Mouse (Mus musculus) forebrain, embryonic 12.5 days (tissue): ENCODE data around the gene Vmn2r55. TPM values are rescaled to one million over a fixed set of nuclear protein-coding genes. Genes with fewer than 3 reads are reported as not detected.
"Not testable (repeated sequence)": the region's sequence is repeated elsewhere in the genome, so short reads cannot be mapped to it uniquely, and the experiment has no call there.

ENCODE experiments used
- ATAC-seq: fragments of 200-750 bp; cut with Nextera tagmentation; 2 replicates; pipeline ENCODE4 v1.8.0; 2017; ENCODE audit warnings: moderate TSS enrichment; ENCODE audit not compliant: low FRiP score
- H3K27ac ChIP-seq: fragments of 300-500 bp; sonication (generic); 2 replicates; pipeline ENCODE4 v1.5.1; 2016; ENCODE audit warnings: mild to moderate bottlenecking
- H3K27me3 ChIP-seq: fragments of 300-500 bp; sonication (generic); 2 replicates; pipeline ENCODE4 v1.6.1; 2016; ENCODE audit warnings: mild to moderate bottlenecking
- H3K36me3 ChIP-seq: fragments of 300-500 bp; sonication (generic); replicated peaks from 2 replicates; pipeline ENCODE4 v1.6.1; 2016; ENCODE audit warnings: mild to moderate bottlenecking
- H3K4me1 ChIP-seq: fragments of 300-500 bp; sonication (generic); 2 replicates; pipeline ENCODE4 v1.6.1; 2016
- H3K4me2 ChIP-seq: fragments of 300-500 bp; sonication (generic); 2 replicates; pipeline ENCODE4 v1.6.1; 2016; ENCODE audit warnings: mild to moderate bottlenecking, moderate library complexity
- H3K4me3 ChIP-seq: fragments of 300-500 bp; sonication (generic); replicated peaks from 2 replicates; pipeline ENCODE4 v1.5.1; 2016; ENCODE audit warnings: mild to moderate bottlenecking
- H3K9ac ChIP-seq: fragments of 300-500 bp; sonication (generic); 2 replicates; pipeline ENCODE4 v1.6.1; 2016; ENCODE audit warnings: mild to moderate bottlenecking
- H3K9me3 ChIP-seq: fragments of 300-500 bp; sonication (generic); 2 replicates; pipeline ENCODE4 v1.6.1; 2016
- WGBS: fragments of 180-500 bp; shearing (Covaris S2); methylation state at CpG from one replicate; pipeline ENCODE4 v1.1.7; 2016; 5-methylcytosine and 5-hydroxymethylcytosine counted together
- polyA plus RNA-seq: library from polyadenylated mRNA; unstranded; fragments of >200 nt; fragmentation: Nextera tagmentation; extraction: Ambion mirVana; gene quantifications from 2 replicates; pipeline ENCODE4 v1.2.1, GENCODE M21; 2016

Vmn2r55 gene
- not detected in 2 replicates for polyA plus RNA-seq

DNA sequence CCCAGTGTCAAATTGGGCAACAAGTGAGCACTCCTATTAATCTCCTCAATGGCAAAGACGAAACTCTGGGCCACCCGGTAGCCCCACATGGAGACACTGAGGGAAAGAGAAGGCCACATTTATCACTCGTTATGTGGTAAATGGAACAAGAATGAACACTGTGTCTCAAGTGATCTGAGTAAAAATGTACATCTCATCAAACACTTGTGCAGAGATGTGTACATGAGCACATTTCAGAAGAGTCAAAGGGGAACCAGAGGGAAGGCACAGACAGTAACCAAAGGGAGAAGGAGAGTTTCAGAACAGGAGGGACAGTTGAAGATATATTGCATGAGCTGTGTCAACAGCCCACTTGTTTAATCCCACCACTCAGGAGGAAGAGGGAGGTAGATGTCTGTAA, at the start of gene Vmn2r55:
Gene Vmn2r55, minus strand, starts transcription at position 101 of the 400 bp plus-strand sequence.
- H3K36me3 ChIP-seq, H3K4me1 ChIP-seq, ATAC-seq, H3K27ac ChIP-seq, H3K4me3 ChIP-seq, H3K4me2 ChIP-seq, H3K9me3 ChIP-seq, H3K27me3 ChIP-seq, H3K9ac ChIP-seq: not testable (repeated sequence)
- WGBS = 94% methylated on average over 3 of the region's 3 CpGs

DNA sequence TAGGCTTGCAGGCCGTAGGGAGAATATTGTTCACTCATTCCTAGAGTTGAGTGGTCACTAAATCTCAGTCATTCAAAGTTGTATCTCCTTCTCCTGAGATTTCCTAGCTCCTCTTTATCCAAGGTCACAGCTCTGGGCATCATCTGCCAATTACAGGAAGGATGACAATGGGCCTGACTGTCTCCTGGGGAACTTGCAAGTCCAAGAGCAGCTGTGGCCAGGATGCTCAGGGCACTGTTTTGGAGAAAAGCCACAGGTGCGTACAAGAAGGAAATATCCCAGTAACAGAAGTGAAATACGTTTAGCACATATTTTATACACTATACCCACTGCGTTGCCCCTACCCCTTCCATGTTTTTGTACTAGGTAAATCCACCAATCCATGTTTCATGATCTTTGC, 44.6 kb downstream of the Vmn2r55 start, which contains the start of gene Vmn2r54:
Gene Vmn2r54, minus strand, starts transcription at position 101 of the 400 bp plus-strand sequence.
- H3K36me3 ChIP-seq, H3K4me2 ChIP-seq, H3K9me3 ChIP-seq, ATAC-seq, H3K4me1 ChIP-seq, H3K4me3 ChIP-seq, H3K27ac ChIP-seq, H3K27me3 ChIP-seq, H3K9ac ChIP-seq: not testable (repeated sequence)
- WGBS = 84% methylated on average over 3 of the region's 4 CpGs

DNA sequence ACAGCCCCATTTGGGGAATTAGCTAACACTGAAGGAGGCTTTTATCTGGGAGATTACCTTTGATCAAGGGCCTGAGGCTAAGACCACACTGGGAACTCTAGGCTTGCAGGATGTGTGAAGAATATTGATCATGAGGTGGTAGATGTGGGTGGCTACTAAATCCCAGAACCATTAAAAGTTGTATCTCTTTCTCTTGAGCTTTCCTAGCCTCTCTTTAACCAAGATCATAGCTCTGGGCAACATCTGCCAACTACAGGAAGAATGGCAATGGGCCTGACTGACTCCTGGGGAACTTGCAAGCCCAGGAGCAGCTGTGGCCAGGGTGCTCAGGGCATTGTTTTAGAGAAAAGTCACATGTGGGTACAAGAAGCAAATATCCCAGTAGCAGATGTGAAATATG, 76.1 kb downstream of the Vmn2r55 start, which contains the start of gene Vmn2r53:
Gene Vmn2r53, minus strand, starts transcription at position 101 of the 400 bp plus-strand sequence.
- peaks cover 28% of the 10 kb centered on the region for H3K9me3 ChIP-seq
- ATAC-seq = no peak
- H3K36me3 ChIP-seq = no peaks in the 10 kb centered on the region
- no peak within 1 kb of the TSS for H3K4me2 ChIP-seq
- H3K4me1 ChIP-seq = no peaks in the 10 kb centered on the region
- no peak within 1 kb of the TSS for H3K9ac ChIP-seq
- H3K27ac ChIP-seq = no peak within 1 kb of the TSS
- H3K27me3 ChIP-seq = no peaks in the 10 kb centered on the region
- no peak within 1 kb of the TSS for H3K4me3 ChIP-seq

Other genes with a start within 250 kb of the Vmn2r55 start
- 54.7 TPM in 2 replicates for gene Zfp606, start 206.7 kb downstream of the Vmn2r55 start, polyA plus RNA-seq
- not detected in 2 replicates for gene 2900092C05Rik, start 172.5 kb downstream of the Vmn2r55 start, polyA plus RNA-seq
- gene Vmn2r53, start 76.2 kb downstream of the Vmn2r55 start, polyA plus RNA-seq = 0.01 TPM in 1 of 2 replicates, not detected in the other
- gene Vmn2r54, start 44.7 kb downstream of the Vmn2r55 start, polyA plus RNA-seq = not detected in 2 replicates
- not detected in 2 replicates for gene Vmn2r56, start 50.0 kb upstream of the Vmn2r55 start, polyA plus RNA-seq
- 13.6 and 15.2 TPM in 2 replicates for gene Zscan18, start 118.6 kb upstream of the Vmn2r55 start, polyA plus RNA-seq
- 25.4 and 28.2 TPM in 2 replicates for gene Zfp329, start 133.9 kb upstream of the Vmn2r55 start, polyA plus RNA-seq
- 32.4 and 34.5 TPM in 2 replicates for gene Zfp110, start 149.8 kb upstream of the Vmn2r55 start, polyA plus RNA-seq
- gene Zfp128, start 196.2 kb upstream of the Vmn2r55 start, polyA plus RNA-seq = 6.0 and 6.2 TPM in 2 replicates
- 13.8 and 15.8 TPM in 2 replicates for gene Zscan22, start 212.8 kb upstream of the Vmn2r55 start, polyA plus RNA-seq
- gene Rps5, start 237.3 kb upstream of the Vmn2r55 start, polyA plus RNA-seq = 585 and 638 TPM in 2 replicates
- gene Rnf225, start 242.4 kb upstream of the Vmn2r55 start, polyA plus RNA-seq = 0.81 and 0.83 TPM in 2 replicates